Mouse (Mus musculus): ENCODE results near the gene Hsd17b3.
A peak's percentile ranks its signal among the peaks of the same experiment; 100 is the strongest.
"Not testable (repeated sequence)": the region's sequence is repeated elsewhere in the genome, so short reads cannot be mapped to it uniquely, and the experiment has no call there.

Hsd17b3 gene

GRCm38 (mm10) chr13:64083331-64083730, 5.7 kb downstream of the Hsd17b3 start:
- DNase-seq (ENCODE audit: low spot score) = no peak

- DNase-seq (ENCODE audit: low spot score) = no peak
Observed at GRCm38 (mm10) chr13:64081012-64081919, 7.8 kb downstream of the Hsd17b3 start.

DNA sequence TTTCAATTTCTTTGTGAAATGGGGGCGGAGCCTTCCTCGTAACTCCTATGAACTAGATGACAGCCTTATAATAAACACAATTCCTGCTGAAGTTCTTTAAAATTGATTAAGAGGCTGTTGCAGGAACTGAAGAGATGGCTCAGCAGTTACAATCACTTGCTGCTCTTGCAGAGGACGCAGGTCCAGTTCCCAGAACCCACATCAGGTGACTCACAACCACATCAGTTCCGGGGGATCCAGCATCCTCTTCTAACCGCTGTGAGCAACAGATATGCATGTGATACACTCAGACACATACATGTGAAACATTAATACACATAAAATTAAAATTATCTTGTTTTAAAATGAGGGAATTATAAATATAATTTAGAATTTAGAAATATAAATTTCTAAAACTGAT, 11.4 kb downstream of the Hsd17b3 start:
- DNase-seq (ENCODE audit: low spot score) = no peak

- DNase-seq (ENCODE audit: low spot score) = no peak
Observed at GRCm38 (mm10) chr13:64076074-64076473, 13.0 kb downstream of the Hsd17b3 start.

- DNase-seq (ENCODE audit: low spot score) = no peak
Observed at GRCm38 (mm10) chr13:64066653-64067052, 22.4 kb downstream of the Hsd17b3 start.

DNA sequence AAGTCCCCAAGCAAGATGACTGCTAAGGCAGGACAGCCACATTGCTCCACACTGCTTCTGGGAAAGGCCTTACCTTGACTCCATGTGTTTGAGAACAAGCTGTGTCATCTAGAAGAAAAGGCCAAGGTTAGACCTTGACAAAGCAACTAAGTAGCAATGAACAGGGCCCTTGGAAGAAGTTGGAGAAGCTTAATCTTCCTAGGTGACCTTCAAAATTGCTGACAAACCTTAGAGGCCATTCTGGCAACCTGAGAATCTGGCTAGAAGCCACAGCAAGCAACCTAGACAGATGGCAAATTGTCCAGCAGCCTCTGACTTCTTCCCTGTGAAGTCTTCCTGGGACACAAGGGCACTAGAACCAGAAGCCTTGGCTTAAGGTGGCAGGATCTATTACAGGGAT, 24.8 kb downstream of the Hsd17b3 start:
- DNase-seq (ENCODE audit: low spot score) = no peak

- no peak for DNase-seq (ENCODE audit: low spot score)
Observed at GRCm38 (mm10) chr13:64060935-64061506, 28.0 kb downstream of the Hsd17b3 start.

DNA sequence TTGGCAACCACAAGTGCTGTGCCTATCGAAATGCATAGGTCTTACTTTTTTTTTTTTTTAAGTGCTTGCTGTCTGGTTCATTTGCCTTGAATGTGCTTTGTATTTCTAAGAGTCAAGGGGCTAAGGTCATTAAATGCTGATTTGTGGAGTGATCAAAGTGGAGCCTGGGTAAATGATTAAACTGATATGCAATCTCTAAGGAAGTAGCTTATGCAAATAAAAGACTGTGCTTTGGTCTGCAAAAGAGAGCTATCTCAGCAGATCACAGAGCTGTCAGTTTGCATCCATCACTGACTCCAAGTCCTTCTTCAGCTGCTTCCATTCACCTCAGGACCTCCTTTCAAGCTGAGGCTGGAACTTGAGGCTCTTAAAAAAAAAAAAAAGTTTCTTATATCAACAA, 35.1 kb downstream of the Hsd17b3 start:
- no peak for DNase-seq (ENCODE audit: low spot score)

GRCm38 (mm10) chr13:64052281-64052680, 36.7 kb downstream of the Hsd17b3 start:
- not testable (repeated sequence) for DNase-seq (ENCODE audit: low spot score)

GRCm38 (mm10) chr13:64050895-64051294, 38.1 kb downstream of the Hsd17b3 start:
- DNase-seq (ENCODE audit: low spot score) = no peak

DNA sequence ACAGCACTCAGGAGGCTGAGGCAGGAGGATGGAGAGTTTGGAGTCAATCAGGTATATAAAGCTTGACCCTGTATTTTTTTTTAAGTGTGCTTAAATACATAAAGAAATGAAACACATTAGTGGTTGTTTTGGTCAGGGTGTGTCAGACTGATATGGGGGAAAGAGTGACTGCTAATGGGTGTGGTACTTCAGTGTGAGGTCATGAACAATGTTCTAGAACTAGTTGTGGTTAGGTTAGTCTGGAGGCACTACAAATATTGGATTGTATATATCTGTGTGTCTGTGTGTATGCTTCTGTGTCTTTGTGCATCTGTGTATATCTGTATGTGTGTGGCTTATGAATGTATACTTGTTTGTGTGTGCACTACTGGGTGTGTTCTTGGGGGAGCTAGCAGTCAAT, 39.5 kb downstream of the Hsd17b3 start:
- DNase-seq (ENCODE audit: low spot score) = no peak

DNA sequence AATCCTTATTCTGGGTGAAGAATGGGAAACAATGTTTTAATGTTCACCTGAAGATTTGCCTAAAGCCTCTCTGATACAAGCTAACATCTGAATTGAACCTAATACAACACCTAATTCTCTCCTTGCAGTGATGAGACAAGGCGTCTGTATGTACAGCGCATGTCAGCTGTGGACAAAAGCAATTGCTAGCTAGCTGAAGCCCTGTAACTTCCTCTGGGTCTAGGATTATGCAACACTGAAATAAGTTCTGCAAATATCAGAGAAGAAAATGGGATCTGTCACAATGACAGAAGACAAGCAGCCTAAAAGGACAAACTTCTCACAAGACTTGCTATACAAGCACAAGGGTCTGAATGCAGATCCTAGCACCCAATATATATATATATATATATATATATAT, 40.6 kb downstream of the Hsd17b3 start:
- no peak for DNase-seq (ENCODE audit: low spot score)

DNA sequence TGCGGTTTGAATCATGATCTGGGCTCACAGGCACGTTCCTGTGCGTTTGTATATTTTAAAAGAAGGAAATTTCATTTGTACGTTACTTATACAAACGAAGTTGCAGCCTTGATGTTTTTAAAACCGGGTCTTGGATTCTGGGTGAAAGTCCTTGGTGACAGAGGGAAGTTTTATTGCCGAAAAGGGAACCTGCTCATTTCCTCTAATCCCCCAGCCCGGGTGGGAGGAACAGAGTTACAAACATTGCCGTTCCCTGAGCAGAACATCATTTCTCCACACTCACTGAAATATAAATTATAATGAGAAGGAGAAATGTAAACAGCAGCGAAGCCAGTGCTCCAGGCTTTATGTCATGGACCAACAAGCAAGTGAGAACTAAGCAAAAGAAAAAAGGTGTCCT, 49.1 kb downstream of the Hsd17b3 start:
- no peak for DNase-seq (ENCODE audit: low spot score)

DNA sequence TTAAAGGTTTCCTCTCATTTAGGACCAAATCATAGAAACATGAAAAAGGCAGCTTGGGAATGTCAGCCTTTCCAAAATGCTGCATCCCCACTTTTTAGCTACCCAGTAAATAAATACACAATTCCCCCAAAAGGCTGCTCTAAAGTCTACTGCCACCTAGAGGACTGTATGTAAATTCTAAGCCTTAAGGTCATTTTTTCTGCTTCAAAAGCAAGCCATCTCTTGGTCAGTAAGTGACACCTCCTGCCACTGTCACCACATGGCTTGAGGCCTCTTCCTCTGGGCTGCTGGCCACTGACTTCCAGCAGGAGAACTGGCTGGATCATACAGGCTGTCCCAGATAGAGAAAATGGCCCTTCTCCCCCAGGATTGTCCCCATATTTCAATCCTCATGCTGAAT, 50.9 kb downstream of the Hsd17b3 start:
- no peak for DNase-seq (ENCODE audit: low spot score)

GRCm38 (mm10) chr13:64036079-64037011, 52.7 kb downstream of the Hsd17b3 start:
- DNase-seq (ENCODE audit: low spot score) = peak; percentile 42

DNA sequence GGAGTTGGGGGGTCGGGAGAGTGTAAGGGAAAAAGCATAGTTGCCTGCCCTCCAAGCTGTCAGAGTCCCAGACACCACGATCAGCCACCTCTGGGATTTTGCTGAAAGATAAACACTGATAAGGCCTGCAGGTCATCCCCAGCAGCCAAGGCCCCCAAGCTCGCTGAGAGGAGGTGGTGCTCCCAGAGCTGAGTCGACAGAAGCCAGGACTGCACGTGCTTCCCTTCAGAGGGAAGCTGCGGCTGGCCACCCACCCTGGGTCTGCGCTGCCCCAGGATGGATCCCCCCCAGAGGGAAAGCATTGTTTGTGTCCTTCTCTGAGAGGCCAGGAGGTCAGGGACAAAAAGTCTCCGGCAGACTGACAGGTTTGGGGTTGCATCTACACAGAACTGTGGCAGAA, 54.0 kb downstream of the Hsd17b3 start:
- no peak for DNase-seq (ENCODE audit: low spot score)

DNA sequence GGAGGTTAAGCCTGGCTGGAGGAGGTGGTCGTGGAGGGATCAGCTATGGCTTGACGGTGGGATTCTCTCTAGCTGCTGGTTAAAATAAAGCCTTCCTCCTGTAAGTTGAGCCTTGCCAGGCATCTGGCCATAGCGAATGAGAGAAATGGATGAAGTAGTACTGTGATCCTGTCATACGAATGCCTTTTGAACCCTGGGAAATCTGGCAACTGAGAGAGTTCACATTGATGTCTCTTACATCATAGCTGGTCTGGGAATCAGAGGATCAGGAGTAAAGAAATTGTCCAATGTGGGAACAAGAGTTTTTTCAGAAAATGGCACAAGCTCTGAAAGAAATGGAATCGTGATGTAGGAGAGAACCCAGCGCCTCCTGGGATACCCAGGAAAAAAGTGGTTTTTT, 55.1 kb downstream of the Hsd17b3 start:
- no peak for DNase-seq (ENCODE audit: low spot score)

GRCm38 (mm10) chr13:64033181-64033580, 55.8 kb downstream of the Hsd17b3 start:
- no peak for DNase-seq (ENCODE audit: low spot score)

- no peak for DNase-seq (ENCODE audit: low spot score)
Observed at GRCm38 (mm10) chr13:64031254-64031653, 57.8 kb downstream of the Hsd17b3 start.

- no peak for DNase-seq (ENCODE audit: low spot score)
Observed at GRCm38 (mm10) chr13:64030792-64031191, 58.2 kb downstream of the Hsd17b3 start.

DNA sequence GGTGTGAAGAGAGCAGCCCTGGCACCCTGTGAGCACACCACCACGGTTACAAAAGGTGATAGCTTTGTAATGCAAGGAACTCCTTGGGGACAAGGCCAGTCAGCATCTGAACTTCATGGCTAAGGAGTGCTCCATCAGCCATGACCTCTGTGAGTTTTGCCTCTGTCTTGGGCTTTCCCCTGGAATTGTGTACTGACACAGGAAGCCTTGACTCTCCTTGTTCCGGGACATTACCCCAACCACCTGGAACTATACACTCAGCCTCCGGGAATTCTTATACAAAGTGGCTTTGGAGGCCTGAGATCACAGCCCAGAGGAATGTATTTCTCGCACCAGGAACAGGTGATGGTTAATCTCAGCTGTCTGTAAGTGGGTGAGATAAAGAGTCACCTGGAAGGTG, 64.2 kb downstream of the Hsd17b3 start:
- no peak for DNase-seq (ENCODE audit: low spot score)

GRCm38 (mm10) chr13:64022786-64023468, 66.1 kb downstream of the Hsd17b3 start:
- DNase-seq (ENCODE audit: low spot score) = no peak

Measured in layer of hippocampus, adult 11-12 months (tissue).